Mouse (Mus musculus): Measurements from ENCODE around the gene Tapt1.

GRCm38 (mm10) chr5:44206651-44207050, 19.8 kb downstream of the Tapt1 start:
- TF ChIP-seq CTCF (IDR thresholded peaks at IDR 0.05; ENCODE audit: low read depth, low read length) = no peak
- TF ChIP-seq POLR2A (IDR thresholded peaks at IDR 0.05; ENCODE audit: extremely low read depth, insufficient read depth, low read length) = no peak
